Mouse (Mus musculus): Measurements from ENCODE around the gene Fyb2.

DNA sequence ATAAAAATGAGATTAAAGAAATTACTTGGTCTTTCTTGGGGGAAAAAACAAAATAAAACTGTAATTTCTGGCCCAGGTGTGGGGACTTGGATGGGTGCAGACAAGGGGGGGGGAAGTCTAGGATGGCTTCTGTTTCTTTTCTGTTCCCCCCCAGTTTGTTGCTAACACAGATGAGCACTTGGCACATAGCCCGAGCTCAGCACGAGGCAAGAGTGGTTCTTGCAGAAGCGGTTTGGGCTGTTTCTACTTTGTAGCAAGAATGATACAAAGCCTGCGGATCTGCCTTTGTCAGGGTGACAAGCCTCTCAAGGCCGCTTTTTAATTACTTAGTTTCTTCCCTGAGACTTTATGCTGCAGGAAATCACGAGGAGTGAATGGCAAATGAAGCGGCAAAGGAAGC, 43.4 kb downstream of the Fyb2 start:
- TF ChIP-seq GATA1 (IDR thresholded peaks at IDR 0.05; ENCODE audit: borderline replicate concordance, low read length) (no peak), FLI1 (IDR thresholded peaks at IDR 0.05; ENCODE audit: low read length) (no peak)

Data from megakaryocyte, embryonic 14.5 days (primary cell).